Mouse (Mus musculus) ES-Bruce4 (cell line): Measurements from ENCODE around the gene Tsga10ip.

Source experiments
- CTCF ChIP-seq: IDR thresholded peaks from one replicate; pipeline ENCODE4 v1.8.1; 2011; ENCODE audit warnings: low read depth, low read length
- EP300 ChIP-seq: IDR thresholded peaks from 2 replicates; pipeline ENCODE4 v1.6.1; 2011; ENCODE audit warnings: low read depth, low read length; ENCODE audit not compliant: insufficient read depth
- POLR2A ChIP-seq: IDR thresholded peaks from one replicate; pipeline ENCODE4 v1.8.1; 2011; ENCODE audit warnings: low read length; ENCODE audit not compliant: insufficient read depth

- TF ChIP-seq CTCF: no peak
- TF ChIP-seq POLR2A: no peak
- no peak for TF ChIP-seq EP300
Measured at GRCm38 (mm10) chr19:5451766-5452165, 49.4 kb upstream of the Tsga10ip start.
